Mouse (Mus musculus): Measurements from ENCODE around the gene Sh3bp5l. TPM values are rescaled to one million over a fixed set of nuclear protein-coding genes. Genes with fewer than 3 reads are reported as not detected.
"Not testable (repeated sequence)": the region's sequence is repeated elsewhere in the genome, so short reads cannot be mapped to it uniquely, and the experiment has no call there.

Sh3bp5l gene
- polyA plus RNA-seq, 1 experiment from 2014 or later, result 52.0 TPM

GRCm38 (mm10) chr11:58305299-58305698, 25.2 kb upstream of the Sh3bp5l start:
- Histone ChIP-seq H3K36me3 (peaks cover 13% of the 10 kb centered on the region), H3K4me1 (replicated peaks) (peaks cover 33% of the 10 kb centered on the region)
- not testable (repeated sequence) for H3K27me3 ChIP-seq (ENCODE audit: insufficient read depth, poor library complexity, severe bottlenecking); DNase-seq (ENCODE audit: low spot score); H3K27ac ChIP-seq; H3K4me3 ChIP-seq; H3K9me3 ChIP-seq
- 94% methylated on average over 8 of the region's 8 CpGs for WGBS

GRCm38 (mm10) chr11:58306860-58307308, 23.6 kb upstream of the Sh3bp5l start, which contains the start of gene Zfp692:
Gene Zfp692 (plus strand): TSS chr11:58307069.
- H3K27me3 ChIP-seq (ENCODE audit: insufficient read depth, poor library complexity, severe bottlenecking), result no peaks in the 10 kb centered on the region
- H3K4me1 ChIP-seq (replicated peaks), result peaks cover 29% of the 10 kb centered on the region
- under 1% methylated on average over 34 of the region's 34 CpGs for WGBS
- H3K36me3 ChIP-seq, result peaks cover 28% of the 10 kb centered on the region
- no peaks in the 10 kb centered on the region for H3K9me3 ChIP-seq
- peak; percentile 96 for DNase-seq (ENCODE audit: low spot score)
- peak within 1 kb of the TSS; percentile 91 for H3K27ac ChIP-seq
- peak within 1 kb of the TSS; percentile 68 for H3K4me3 ChIP-seq

- under 1% methylated on average over 42 of the region's 42 CpGs for WGBS
- peak; percentile 77 for DNase-seq (ENCODE audit: low spot score)
- H3K9me3 ChIP-seq, result no peaks in the 10 kb centered on the region
Measured at GRCm38 (mm10) chr11:58307411-58308080, 23.0 kb upstream of the Sh3bp5l start.

GRCm38 (mm10) chr11:58308661-58309060, 21.9 kb upstream of the Sh3bp5l start:
- Histone ChIP-seq H3K4me3 (no peak overlapping the region), H3K27me3 (ENCODE audit: insufficient read depth, poor library complexity, severe bottlenecking) (no peaks in the 10 kb centered on the region), H3K27ac (no peak overlapping the region), H3K9me3 (no peaks in the 10 kb centered on the region), H3K36me3 (peaks cover 43% of the 10 kb centered on the region), H3K4me1 (replicated peaks) (peaks cover 27% of the 10 kb centered on the region)
- 93% methylated on average over 9 of the region's 9 CpGs for WGBS
- DNase-seq (ENCODE audit: low spot score), result no peak

More at GRCm38 (mm10) chr11:58307411-58308080, 23.0 kb upstream of the Sh3bp5l start:
- H3K4me1 ChIP-seq (replicated peaks), result peaks cover 29% of the 10 kb centered on the region
- no peaks in the 10 kb centered on the region for H3K27me3 ChIP-seq (ENCODE audit: insufficient read depth, poor library complexity, severe bottlenecking)
- peak overlapping the region; percentile 91 for H3K27ac ChIP-seq
- H3K4me3 ChIP-seq, result peak overlapping the region; percentile 68
- H3K36me3 ChIP-seq, result peaks cover 34% of the 10 kb centered on the region

- DNase-seq (ENCODE audit: low spot score), result no peak
- H3K27ac ChIP-seq, result no peak overlapping the region
- WGBS, result 91% methylated on average over 6 of the region's 6 CpGs
- H3K4me3 ChIP-seq, result no peak overlapping the region
- no peaks in the 10 kb centered on the region for H3K27me3 ChIP-seq (ENCODE audit: insufficient read depth, poor library complexity, severe bottlenecking)
- H3K9me3 ChIP-seq, result no peaks in the 10 kb centered on the region
- no peaks in the 10 kb centered on the region for H3K4me1 ChIP-seq (replicated peaks)
- H3K36me3 ChIP-seq, result peaks cover 86% of the 10 kb centered on the region
Measured at GRCm38 (mm10) chr11:58314069-58314468, 16.5 kb upstream of the Sh3bp5l start.

- no peaks in the 10 kb centered on the region for H3K9me3 ChIP-seq
- no peaks in the 10 kb centered on the region for H3K4me1 ChIP-seq (replicated peaks)
- 92% methylated on average over 5 of the region's 5 CpGs for WGBS
- no peaks in the 10 kb centered on the region for H3K27me3 ChIP-seq (ENCODE audit: insufficient read depth, poor library complexity, severe bottlenecking)
- H3K36me3 ChIP-seq, result peaks cover 78% of the 10 kb centered on the region
- no peak overlapping the region for H3K27ac ChIP-seq
- H3K4me3 ChIP-seq, result no peak overlapping the region
- DNase-seq (ENCODE audit: low spot score), result no peak
Measured at GRCm38 (mm10) chr11:58315536-58316168, 14.9 kb upstream of the Sh3bp5l start.

GRCm38 (mm10) chr11:58316344-58316743, 14.2 kb upstream of the Sh3bp5l start:
- H3K36me3 ChIP-seq, result peaks cover 72% of the 10 kb centered on the region
- no peak overlapping the region for H3K27ac ChIP-seq
- H3K4me3 ChIP-seq, result no peak overlapping the region
- H3K27me3 ChIP-seq (ENCODE audit: insufficient read depth, poor library complexity, severe bottlenecking), result no peaks in the 10 kb centered on the region
- 85% methylated on average over 17 of the region's 17 CpGs for WGBS
- no peaks in the 10 kb centered on the region for H3K4me1 ChIP-seq (replicated peaks)
- no peaks in the 10 kb centered on the region for H3K9me3 ChIP-seq
- DNase-seq (ENCODE audit: low spot score), result no peak

GRCm38 (mm10) chr11:58316768-58317390, 13.6 kb upstream of the Sh3bp5l start:
- Histone ChIP-seq H3K27me3 (ENCODE audit: insufficient read depth, poor library complexity, severe bottlenecking) (no peaks in the 10 kb centered on the region), H3K36me3 (peaks cover 67% of the 10 kb centered on the region), H3K27ac (no peak overlapping the region), H3K4me3 (no peak overlapping the region), H3K4me1 (replicated peaks) (peaks cover 3% of the 10 kb centered on the region), H3K9me3 (no peaks in the 10 kb centered on the region)
- WGBS, result 70% methylated on average over 28 of the region's 28 CpGs
- DNase-seq (ENCODE audit: low spot score), result no peak

GRCm38 (mm10) chr11:58322824-58323569, 7.5 kb upstream of the Sh3bp5l start:
- Histone ChIP-seq H3K27me3 (ENCODE audit: insufficient read depth, poor library complexity, severe bottlenecking) (no peaks in the 10 kb centered on the region), H3K9me3 (no peaks in the 10 kb centered on the region), H3K27ac (peak overlapping the region; percentile 92), H3K4me3 (peak overlapping the region; percentile 75), H3K36me3 (peaks cover 26% of the 10 kb centered on the region), H3K4me1 (replicated peaks) (peaks cover 24% of the 10 kb centered on the region)
- peak; percentile 97 for DNase-seq (ENCODE audit: low spot score)
- under 1% methylated on average over 63 of the region's 63 CpGs for WGBS

GRCm38 (mm10) chr11:58323570-58324340, 6.8 kb upstream of the Sh3bp5l start:
- DNase-seq (ENCODE audit: low spot score), result no peak
- H3K27me3 ChIP-seq (ENCODE audit: insufficient read depth, poor library complexity, severe bottlenecking), result no peaks in the 10 kb centered on the region

GRCm38 (mm10) chr11:58324614-58325229, 5.8 kb upstream of the Sh3bp5l start:
- Histone ChIP-seq H3K4me3 (no peak overlapping the region), H3K9me3 (no peaks in the 10 kb centered on the region), H3K27me3 (ENCODE audit: insufficient read depth, poor library complexity, severe bottlenecking) (no peaks in the 10 kb centered on the region), H3K27ac (no peak overlapping the region), H3K4me1 (replicated peaks) (peaks cover 36% of the 10 kb centered on the region), H3K36me3 (peaks cover 29% of the 10 kb centered on the region)
- no peak for DNase-seq (ENCODE audit: low spot score)
- 90% methylated on average over 3 of the region's 3 CpGs for WGBS

More at GRCm38 (mm10) chr11:58323570-58324340, 6.8 kb upstream of the Sh3bp5l start:
- H3K9me3 ChIP-seq, result no peaks in the 10 kb centered on the region
- WGBS, result 15% methylated on average over 24 of the region's 24 CpGs
- peaks cover 27% of the 10 kb centered on the region for H3K4me1 ChIP-seq (replicated peaks)
- peaks cover 31% of the 10 kb centered on the region for H3K36me3 ChIP-seq
- peak overlapping the region; percentile 75 for H3K4me3 ChIP-seq
- peak overlapping the region; percentile 92 for H3K27ac ChIP-seq
